Mouse (Mus musculus): ENCODE data around the gene Myh7b. TPM values are rescaled to one million over a fixed set of nuclear protein-coding genes. Genes with fewer than 3 reads are reported as not detected.
A peak's percentile ranks its signal among the peaks of the same experiment; 100 is the strongest.

Myh7b gene
- polyA plus RNA-seq, 1 experiment from 2014 or later = 0.77 TPM

GRCm38 (mm10) chr2:155636881-155637280, 25.9 kb downstream of the Myh7b start:
- Histone ChIP-seq H3K4me3 (ENCODE audit: low read length) (no peak overlapping the region), H3K4me2 (ENCODE audit: low read depth, low read length) (no peak overlapping the region), H3K36me3 (ENCODE audit: control insufficient read depth, insufficient read depth, low read length) (peaks cover 37% of the 10 kb centered on the region), H3K9me3 (ENCODE audit: control insufficient read depth, low read length) (no peaks in the 10 kb centered on the region), H3K9ac (ENCODE audit: low read depth, low read length) (no peak overlapping the region), H3K27ac (ENCODE audit: low read length) (no peak overlapping the region), H3K4me1 (ENCODE audit: control insufficient read depth, insufficient read depth, low read length) (peaks cover 8% of the 10 kb centered on the region), H3K27me3 (replicated peaks; ENCODE audit: control insufficient read depth, insufficient read depth, low read length) (0 out of 2 replicates have a peak, but pooled peaks cover 3% of the 10 kb centered on the region)
- ATAC-seq = no peak

GRCm38 (mm10) chr2:155637411-155637810, 26.4 kb downstream of the Myh7b start:
- no peak overlapping the region for H3K4me3 ChIP-seq (ENCODE audit: low read length)
- peaks cover 12% of the 10 kb centered on the region for H3K4me1 ChIP-seq (ENCODE audit: control insufficient read depth, insufficient read depth, low read length)
- H3K27me3 ChIP-seq (replicated peaks; ENCODE audit: control insufficient read depth, insufficient read depth, low read length) = 0 out of 2 replicates have a peak, but pooled peaks cover 2% of the 10 kb centered on the region
- H3K9me3 ChIP-seq (ENCODE audit: control insufficient read depth, low read length) = no peaks in the 10 kb centered on the region
- no peak overlapping the region for H3K4me2 ChIP-seq (ENCODE audit: low read depth, low read length)
- no peak overlapping the region for H3K9ac ChIP-seq (ENCODE audit: low read depth, low read length)
- no peak for ATAC-seq
- peaks cover 34% of the 10 kb centered on the region for H3K36me3 ChIP-seq (ENCODE audit: control insufficient read depth, insufficient read depth, low read length)
- H3K27ac ChIP-seq (ENCODE audit: low read length) = no peak overlapping the region
- 89% methylated on average over 4 of the region's 4 CpGs for WGBS

- Histone ChIP-seq H3K36me3 (ENCODE audit: control insufficient read depth, insufficient read depth, low read length) (peaks cover 31% of the 10 kb centered on the region), H3K9me3 (ENCODE audit: control insufficient read depth, low read length) (no peaks in the 10 kb centered on the region), H3K27ac (ENCODE audit: low read length) (no peak overlapping the region; the same call in 1 of the 2 replicates), H3K9ac (ENCODE audit: low read depth, low read length) (peak overlapping the region; percentile 48; the same call in 1 of the 2 replicates), H3K27me3 (replicated peaks; ENCODE audit: control insufficient read depth, insufficient read depth, low read length) (no peaks in the 10 kb centered on the region), H3K4me2 (ENCODE audit: low read depth, low read length) (no peak overlapping the region), H3K4me3 (ENCODE audit: low read length) (no peak overlapping the region), H3K4me1 (ENCODE audit: control insufficient read depth, insufficient read depth, low read length) (peaks cover 12% of the 10 kb centered on the region)
- WGBS = 88% methylated on average over 6 of the region's 6 CpGs
- ATAC-seq = no peak
Observed at GRCm38 (mm10) chr2:155640656-155641055, 29.6 kb downstream of the Myh7b start.

GRCm38 (mm10) chr2:155641540-155642472, 30.8 kb downstream of the Myh7b start:
- peak; percentile 96 for ATAC-seq
- Histone ChIP-seq H3K27me3 (replicated peaks; ENCODE audit: control insufficient read depth, insufficient read depth, low read length) (no peaks in the 10 kb centered on the region), H3K36me3 (ENCODE audit: control insufficient read depth, insufficient read depth, low read length) (peaks cover 31% of the 10 kb centered on the region)

GRCm38 (mm10) chr2:155645746-155646145, 34.7 kb downstream of the Myh7b start:
- H3K9ac ChIP-seq (ENCODE audit: low read depth, low read length) = no peak overlapping the region
- no peaks in the 10 kb centered on the region for H3K9me3 ChIP-seq (ENCODE audit: control insufficient read depth, low read length)
- peaks cover 23% of the 10 kb centered on the region for H3K36me3 ChIP-seq (ENCODE audit: control insufficient read depth, insufficient read depth, low read length)
- WGBS = 87% methylated on average over 7 of the region's 7 CpGs
- no peak for ATAC-seq
- no peak overlapping the region for H3K4me3 ChIP-seq (ENCODE audit: low read length)
- no peak overlapping the region for H3K27ac ChIP-seq (ENCODE audit: low read length)
- no peak overlapping the region for H3K4me2 ChIP-seq (ENCODE audit: low read depth, low read length)
- no peaks in the 10 kb centered on the region for H3K27me3 ChIP-seq (replicated peaks; ENCODE audit: control insufficient read depth, insufficient read depth, low read length)
- peaks cover 12% of the 10 kb centered on the region for H3K4me1 ChIP-seq (ENCODE audit: control insufficient read depth, insufficient read depth, low read length)

More at GRCm38 (mm10) chr2:155641540-155642472, 30.8 kb downstream of the Myh7b start:
- peak overlapping the region; percentile 87 for H3K27ac ChIP-seq (ENCODE audit: low read length)
- no peak overlapping the region for H3K4me3 ChIP-seq (ENCODE audit: low read length)
- WGBS = 64% methylated on average over 18 of the region's 18 CpGs
- peaks cover 12% of the 10 kb centered on the region for H3K4me1 ChIP-seq (ENCODE audit: control insufficient read depth, insufficient read depth, low read length)
- H3K9me3 ChIP-seq (ENCODE audit: control insufficient read depth, low read length) = no peaks in the 10 kb centered on the region
- peak overlapping the region; percentile 9; the same call in 1 of the 2 replicates for H3K4me2 ChIP-seq (ENCODE audit: low read depth, low read length)
- peak overlapping the region; percentile 48 for H3K9ac ChIP-seq (ENCODE audit: low read depth, low read length)

GRCm38 (mm10) chr2:155652618-155653017, 41.6 kb downstream of the Myh7b start:
- Histone ChIP-seq H3K4me3 (ENCODE audit: low read length) (no peak overlapping the region), H3K9me3 (ENCODE audit: control insufficient read depth, low read length) (no peaks in the 10 kb centered on the region), H3K4me1 (ENCODE audit: control insufficient read depth, insufficient read depth, low read length) (no peaks in the 10 kb centered on the region), H3K9ac (ENCODE audit: low read depth, low read length) (no peak overlapping the region), H3K4me2 (ENCODE audit: low read depth, low read length) (no peak overlapping the region), H3K27ac (ENCODE audit: low read length) (no peak overlapping the region), H3K27me3 (replicated peaks; ENCODE audit: control insufficient read depth, insufficient read depth, low read length) (no peaks in the 10 kb centered on the region), H3K36me3 (ENCODE audit: control insufficient read depth, insufficient read depth, low read length) (peaks cover 18% of the 10 kb centered on the region)
- WGBS = 93% methylated on average over 5 of the region's 5 CpGs
- no peak for ATAC-seq

GRCm38 (mm10) chr2:155655759-155656372, 44.9 kb downstream of the Myh7b start:
- H3K9me3 ChIP-seq (ENCODE audit: control insufficient read depth, low read length) = no peaks in the 10 kb centered on the region
- H3K9ac ChIP-seq (ENCODE audit: low read depth, low read length) = no peak overlapping the region
- no peak overlapping the region for H3K27ac ChIP-seq (ENCODE audit: low read length)
- ATAC-seq = no peak
- no peak overlapping the region for H3K4me3 ChIP-seq (ENCODE audit: low read length)
- no peaks in the 10 kb centered on the region for H3K27me3 ChIP-seq (replicated peaks; ENCODE audit: control insufficient read depth, insufficient read depth, low read length)
- H3K4me1 ChIP-seq (ENCODE audit: control insufficient read depth, insufficient read depth, low read length) = no peaks in the 10 kb centered on the region
- WGBS = 86% methylated on average over 6 of the region's 6 CpGs
- H3K4me2 ChIP-seq (ENCODE audit: low read depth, low read length) = no peak overlapping the region
- peaks cover 13% of the 10 kb centered on the region for H3K36me3 ChIP-seq (ENCODE audit: control insufficient read depth, insufficient read depth, low read length)

GRCm38 (mm10) chr2:155662390-155662789, 51.4 kb downstream of the Myh7b start:
- ATAC-seq = no peak
- H3K27ac ChIP-seq (ENCODE audit: low read length) = no peak overlapping the region
- H3K4me2 ChIP-seq (ENCODE audit: low read depth, low read length) = no peak overlapping the region
- no peak overlapping the region for H3K4me3 ChIP-seq (ENCODE audit: low read length)
- 86% methylated on average over 5 of the region's 5 CpGs for WGBS
- no peaks in the 10 kb centered on the region for H3K4me1 ChIP-seq (ENCODE audit: control insufficient read depth, insufficient read depth, low read length)
- H3K9ac ChIP-seq (ENCODE audit: low read depth, low read length) = no peak overlapping the region
- no peaks in the 10 kb centered on the region for H3K9me3 ChIP-seq (ENCODE audit: control insufficient read depth, low read length)
- peaks cover 5% of the 10 kb centered on the region for H3K36me3 ChIP-seq (ENCODE audit: control insufficient read depth, insufficient read depth, low read length)
- H3K27me3 ChIP-seq (replicated peaks; ENCODE audit: control insufficient read depth, insufficient read depth, low read length) = no peaks in the 10 kb centered on the region

GRCm38 (mm10) chr2:155663097-155663496, 52.1 kb downstream of the Myh7b start:
- no peak overlapping the region for H3K4me2 ChIP-seq (ENCODE audit: low read depth, low read length)
- ATAC-seq = no peak
- no peaks in the 10 kb centered on the region for H3K27me3 ChIP-seq (replicated peaks; ENCODE audit: control insufficient read depth, insufficient read depth, low read length)
- H3K27ac ChIP-seq (ENCODE audit: low read length) = no peak overlapping the region
- peaks cover 5% of the 10 kb centered on the region for H3K36me3 ChIP-seq (ENCODE audit: control insufficient read depth, insufficient read depth, low read length)
- no peak overlapping the region for H3K9ac ChIP-seq (ENCODE audit: low read depth, low read length)
- H3K9me3 ChIP-seq (ENCODE audit: control insufficient read depth, low read length) = no peaks in the 10 kb centered on the region
- no peaks in the 10 kb centered on the region for H3K4me1 ChIP-seq (ENCODE audit: control insufficient read depth, insufficient read depth, low read length)
- WGBS = 20% methylated on average over 5 of the region's 5 CpGs
- no peak overlapping the region for H3K4me3 ChIP-seq (ENCODE audit: low read length)
